Mouse (Mus musculus): Measurements from ENCODE around the gene Gsc2.

The Gsc2 gene

DNA sequence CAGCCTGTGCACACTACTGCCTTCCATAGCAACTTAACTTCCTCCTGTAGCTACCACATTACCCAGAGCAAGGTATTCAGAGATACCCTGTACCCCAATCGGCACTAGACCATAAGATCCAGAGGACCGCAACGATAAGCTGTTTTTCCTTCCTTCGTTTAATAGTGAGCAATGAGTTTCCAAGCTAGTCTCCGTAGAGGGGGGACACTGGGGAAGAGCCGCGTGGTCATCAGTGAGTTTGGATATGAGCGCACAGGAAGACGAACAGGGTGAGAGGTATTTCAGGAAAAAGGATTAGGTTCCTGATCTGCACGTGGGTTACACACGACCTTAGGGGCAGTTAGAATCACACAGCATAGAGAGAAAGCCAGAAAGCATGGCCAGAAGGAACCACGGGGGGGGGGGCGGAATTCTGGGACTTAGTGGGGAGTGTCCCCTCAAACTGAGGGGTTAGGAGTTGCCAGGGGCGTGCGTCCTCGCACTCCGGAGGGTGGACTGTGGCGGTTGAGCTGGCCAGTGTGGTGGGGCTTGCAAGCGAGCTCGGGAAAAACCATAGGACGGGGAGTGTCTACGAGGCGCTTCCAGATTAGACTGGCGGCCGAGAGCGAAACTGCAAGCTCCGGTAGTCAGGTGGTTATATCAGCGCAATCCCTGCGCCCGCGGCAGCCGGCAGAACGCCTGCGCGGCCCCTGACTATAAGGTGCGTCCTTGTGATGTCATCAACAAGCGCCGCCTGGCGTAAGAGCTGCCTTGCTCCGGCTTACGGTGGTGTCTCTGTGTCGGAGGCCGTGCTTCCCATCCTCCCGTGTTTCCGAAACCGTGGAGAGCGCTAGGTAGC, 6.7 kb upstream of the Gsc2 start:
- DNase-seq, result peak; percentile 96

DNA sequence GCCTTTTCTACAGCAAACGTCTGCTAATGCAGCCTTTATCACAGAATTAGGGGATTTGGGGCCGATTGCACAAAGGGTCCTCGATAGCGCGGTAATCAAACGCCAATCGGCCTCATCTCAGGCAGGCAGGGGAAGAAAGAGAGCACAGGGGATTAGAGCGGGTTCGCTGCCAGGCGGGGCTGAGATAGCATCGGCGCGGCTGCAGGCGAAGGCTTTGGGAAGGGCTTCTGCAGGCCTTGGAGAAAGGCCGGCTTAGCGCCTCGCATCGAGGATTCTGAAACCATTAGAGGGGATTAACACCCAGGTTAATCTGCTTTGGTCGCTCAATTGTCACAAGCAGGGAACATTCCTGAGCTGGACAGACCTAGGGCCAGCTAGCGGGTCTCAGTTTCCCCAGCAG, 5.7 kb upstream of the Gsc2 start:
- no peak for DNase-seq

DNA sequence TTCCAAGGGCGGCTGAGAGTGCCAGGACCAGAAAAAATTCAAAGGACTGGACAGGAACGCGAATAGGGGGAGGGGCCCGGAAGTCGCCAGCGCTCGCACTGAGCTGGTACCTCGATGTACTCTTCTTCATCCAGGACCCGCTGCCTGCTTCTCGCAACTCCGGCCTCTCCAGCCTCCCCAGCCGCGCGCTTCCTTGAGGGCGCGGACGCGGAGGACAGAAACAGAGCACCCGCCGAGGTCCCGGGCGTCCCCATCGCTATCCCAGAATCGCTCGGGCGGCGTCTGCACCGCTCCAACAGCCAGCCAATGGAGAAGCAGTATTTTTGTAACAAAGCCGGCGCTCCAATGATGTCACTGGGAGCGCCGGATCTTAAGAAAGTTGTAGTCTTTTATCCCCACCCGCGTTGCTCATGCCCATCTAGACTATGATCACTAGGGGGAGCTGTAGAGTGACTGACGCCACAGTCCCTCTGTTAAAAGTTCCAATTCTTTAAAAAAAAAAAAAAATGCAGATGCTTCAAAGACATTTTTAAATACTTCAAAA, 3.7 kb downstream of the Gsc2 start, which contains the start of gene Ess2:
Ess2 (minus strand) TSS at position 297 of the 544 bp plus-strand sequence.
- peak; percentile 95 for DNase-seq

DNA sequence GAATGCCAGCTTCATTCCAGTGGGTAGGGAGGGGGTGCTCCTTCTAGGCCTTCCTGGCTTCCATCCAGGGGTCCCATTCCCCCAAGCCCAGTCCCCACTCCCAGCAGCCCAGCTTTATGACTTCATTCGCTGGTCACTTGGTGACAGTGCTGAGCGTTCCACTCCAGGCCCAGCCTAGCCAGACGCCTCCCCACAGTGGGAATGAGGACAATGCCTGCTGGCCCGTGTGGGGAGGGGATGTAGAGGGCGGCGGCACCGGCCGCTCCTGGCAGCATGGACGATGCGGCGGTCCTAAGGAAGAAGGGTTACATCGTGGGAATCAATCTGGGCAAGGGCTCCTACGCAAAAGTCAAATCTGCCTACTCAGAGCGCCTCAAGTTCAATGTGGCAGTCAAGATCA, 16.4 kb downstream of the Gsc2 start, which contains the start of the genes Dgcr2 and Tssk2:
Dgcr2 (minus strand) TSS at position 101 of the 400 bp plus-strand sequence.
Tssk2 (plus strand) TSS at position 176 of the 400 bp plus-strand sequence.
- no peak for DNase-seq

DNA sequence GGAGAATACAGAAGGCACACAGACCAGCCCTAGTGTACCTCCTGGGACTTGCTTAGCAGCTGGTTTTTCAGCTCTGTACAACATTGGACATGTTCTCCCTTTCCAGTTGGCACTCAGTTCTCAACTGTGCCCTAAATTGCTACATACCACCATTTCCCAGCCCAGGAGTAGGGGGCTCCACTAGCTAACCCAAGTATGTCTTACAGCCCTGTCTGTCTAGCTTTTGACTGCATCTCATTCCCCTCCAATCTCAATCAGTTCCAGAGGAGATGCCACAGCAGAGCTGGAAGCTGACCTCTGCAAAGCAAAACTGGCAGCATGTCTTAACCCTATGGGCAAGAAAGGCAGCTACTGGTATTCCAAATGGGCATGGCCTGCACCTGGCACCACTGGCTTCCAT, 18.8 kb downstream of the Gsc2 start:
- no peak for DNase-seq

DNA sequence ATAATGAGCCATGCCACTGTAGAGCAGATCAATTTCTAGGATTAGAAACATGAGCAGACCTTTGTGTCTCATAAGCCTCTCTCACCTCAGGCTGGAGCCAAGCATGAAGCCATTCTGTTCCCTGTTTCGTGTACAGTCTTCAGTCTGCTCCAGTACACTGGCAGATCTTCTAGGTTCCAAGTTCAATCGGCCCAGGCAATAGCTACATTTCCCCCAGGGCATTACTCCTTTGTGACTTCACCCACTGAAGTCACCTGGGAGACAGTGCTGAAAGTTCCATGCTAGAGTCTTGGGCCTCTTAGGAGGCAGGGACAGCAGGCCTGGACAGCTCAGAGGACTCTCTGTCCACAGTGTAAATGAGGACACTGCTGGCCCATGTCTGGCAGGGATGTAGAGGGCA, 20.9 kb downstream of the Gsc2 start, which contains the start of gene Tssk1:
Tssk1 (plus strand) TSS at position 301 of the 400 bp plus-strand sequence.
- DNase-seq, result peak; percentile 38

DNA sequence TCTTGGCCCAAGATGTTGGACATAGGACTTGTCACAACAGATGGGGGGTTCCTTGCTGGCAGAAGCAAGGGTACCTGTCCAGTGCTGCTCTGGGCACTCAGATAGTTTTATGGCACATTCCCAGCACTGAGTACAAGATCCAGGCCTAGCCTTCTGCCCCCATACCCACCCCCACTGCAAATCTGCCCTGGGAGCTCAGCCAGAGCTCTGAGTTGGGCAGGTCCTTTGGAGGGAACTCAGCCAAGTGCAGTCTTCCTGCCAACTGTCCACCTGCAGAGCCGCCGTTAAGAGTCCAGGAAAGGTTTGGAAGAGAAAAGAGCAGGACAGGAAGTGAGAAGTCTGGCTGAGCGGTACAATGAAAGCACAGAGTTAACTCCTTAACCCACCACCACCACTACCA, 22.3 kb downstream of the Gsc2 start:
- peak; percentile 93 for DNase-seq

DNA sequence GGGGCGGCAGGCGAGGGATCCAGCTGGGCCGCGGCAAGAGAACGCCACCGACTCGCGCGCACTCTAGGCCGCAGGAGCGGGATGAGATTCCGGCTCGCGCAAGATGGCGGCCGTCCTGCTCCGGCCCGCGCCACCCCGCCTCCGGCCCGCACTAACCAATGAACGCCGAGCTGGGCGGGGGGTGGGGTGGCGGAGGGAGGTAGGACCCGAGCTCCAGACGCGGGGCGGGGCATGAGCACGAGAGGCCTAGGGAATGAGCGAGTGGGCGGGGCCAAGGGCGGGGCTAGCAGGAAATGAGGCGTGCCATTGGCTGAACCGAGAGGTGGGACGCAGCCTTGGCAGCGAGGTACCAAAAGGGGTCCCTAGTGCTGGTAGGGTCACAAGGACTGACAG, 23.3 kb downstream of the Gsc2 start, which contains the start of gene Gm20518:
Gm20518 (minus strand) TSS at position 105 of the 393 bp plus-strand sequence.
- peak; percentile 99 for DNase-seq

DNA sequence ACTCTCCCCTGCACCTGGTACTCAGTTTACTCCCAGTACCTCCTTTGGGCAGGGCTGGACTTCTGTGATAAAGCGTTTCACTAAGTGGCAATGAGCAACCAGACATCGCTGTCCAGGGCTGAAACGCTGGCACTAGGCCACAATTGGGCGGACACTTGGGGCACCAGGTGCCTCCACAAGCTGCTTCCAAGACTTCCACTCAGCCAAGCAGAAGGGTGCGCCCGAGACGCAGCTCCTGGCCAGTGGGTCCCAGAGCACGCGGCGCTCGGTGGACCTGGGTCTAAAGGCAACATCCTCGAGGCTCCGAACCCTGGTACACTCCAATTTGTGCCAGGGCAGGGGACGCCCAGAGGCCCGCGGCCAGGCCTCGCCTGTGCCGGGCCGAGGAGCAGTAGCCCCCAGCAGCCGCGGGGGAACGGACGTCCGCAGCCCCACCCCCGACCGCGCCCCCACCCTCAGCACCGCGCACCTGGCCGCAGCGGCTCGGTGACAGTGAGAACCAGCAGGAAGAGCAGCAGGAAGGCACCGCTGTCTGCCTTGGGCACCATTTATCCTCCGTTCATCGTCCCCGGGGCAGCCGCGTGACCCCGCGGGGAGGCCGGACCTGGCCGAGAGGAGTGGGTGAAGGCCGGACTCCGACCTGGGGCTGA, 23.8 kb downstream of the Gsc2 start:
- peak; percentile 94 for DNase-seq

DNA sequence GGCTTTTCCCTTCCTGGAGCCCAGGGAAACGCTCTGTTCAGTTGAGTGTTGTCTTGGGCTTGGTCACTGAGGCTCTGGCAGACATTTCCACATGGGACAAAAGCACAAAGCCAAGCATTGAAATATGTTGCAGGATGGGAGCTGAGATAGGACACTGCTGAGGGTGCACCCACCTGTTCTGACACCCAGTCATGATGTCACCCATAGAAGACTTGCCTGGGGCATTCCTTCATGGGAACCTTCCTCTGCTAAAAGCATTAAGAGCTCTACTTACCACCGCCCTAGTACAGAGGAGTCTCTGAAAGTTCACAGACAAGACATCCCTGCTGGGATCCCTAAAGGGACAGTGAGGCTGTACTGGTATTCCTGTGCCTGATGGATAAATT, 24.5 kb downstream of the Gsc2 start:
- peak; percentile 61 for DNase-seq

DNA sequence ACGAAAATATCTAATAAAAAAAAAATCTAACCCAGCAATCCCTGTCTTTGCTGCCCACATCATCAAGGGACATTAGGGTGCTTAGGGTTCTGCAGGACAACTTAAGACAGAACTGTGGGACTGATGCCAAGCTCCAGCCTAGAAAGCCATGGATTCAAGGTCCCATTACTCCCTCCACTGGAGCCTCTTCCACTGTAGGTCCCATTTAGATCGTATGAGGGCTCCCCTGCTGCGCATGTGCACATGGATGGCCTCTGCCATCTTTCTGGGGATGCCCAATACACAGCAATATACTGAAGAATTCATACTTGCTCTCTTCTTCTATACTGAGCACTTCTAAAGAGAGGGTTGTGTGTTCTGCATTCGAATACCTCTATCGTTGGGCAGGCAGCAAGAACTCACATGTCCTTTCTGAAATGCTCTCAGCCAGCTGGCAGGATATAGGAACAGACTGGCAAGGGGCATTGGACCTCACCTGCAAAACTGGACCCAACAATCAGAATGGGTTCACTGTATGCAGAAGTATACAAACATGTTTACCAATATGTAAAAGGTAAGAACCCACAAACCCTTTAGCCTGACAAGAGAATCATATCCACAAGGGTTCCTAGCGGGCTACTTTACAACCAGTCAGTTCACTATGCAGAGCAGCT, 25.0 kb downstream of the Gsc2 start:
- DNase-seq, result peak; percentile 67

DNA sequence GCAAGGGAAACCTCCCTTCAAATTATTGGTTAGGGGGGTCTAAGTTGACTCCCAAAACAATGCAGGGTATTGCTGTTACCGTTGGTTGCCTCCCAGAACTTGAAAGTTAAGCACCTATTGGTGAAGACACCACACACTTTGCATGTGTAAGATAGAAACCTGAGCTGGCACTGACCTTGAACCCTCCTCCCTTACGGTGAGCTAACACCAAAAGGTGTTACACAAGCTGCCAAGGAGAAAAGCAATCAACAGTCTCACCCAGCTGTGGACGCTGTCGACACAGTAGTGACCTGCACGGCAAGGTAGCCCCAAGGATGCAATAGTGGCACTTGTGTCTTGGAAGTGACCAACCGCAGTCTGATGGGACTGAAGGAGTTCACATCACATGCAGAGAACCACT, 30.7 kb downstream of the Gsc2 start:
- no peak for DNase-seq

DNA sequence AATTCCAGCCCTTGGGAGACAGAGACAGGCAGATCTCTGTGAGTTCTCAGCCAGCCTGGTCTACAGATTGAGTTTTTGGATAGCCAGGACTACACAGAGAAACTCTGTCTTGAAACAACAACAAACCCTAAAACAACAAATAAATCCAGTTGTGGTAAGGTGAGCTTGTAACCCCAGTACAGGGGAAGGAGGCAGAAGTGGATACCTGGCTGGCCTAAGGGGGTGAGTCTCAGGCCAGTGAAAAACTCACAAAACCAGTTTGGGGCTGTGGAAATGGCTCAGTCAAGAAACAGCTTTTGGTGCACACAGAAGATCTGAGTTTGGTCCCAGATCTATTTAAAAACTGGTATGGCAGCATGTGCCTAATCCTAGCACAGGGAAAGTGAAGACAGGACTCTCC, 32.7 kb downstream of the Gsc2 start:
- DNase-seq, result no peak

DNA sequence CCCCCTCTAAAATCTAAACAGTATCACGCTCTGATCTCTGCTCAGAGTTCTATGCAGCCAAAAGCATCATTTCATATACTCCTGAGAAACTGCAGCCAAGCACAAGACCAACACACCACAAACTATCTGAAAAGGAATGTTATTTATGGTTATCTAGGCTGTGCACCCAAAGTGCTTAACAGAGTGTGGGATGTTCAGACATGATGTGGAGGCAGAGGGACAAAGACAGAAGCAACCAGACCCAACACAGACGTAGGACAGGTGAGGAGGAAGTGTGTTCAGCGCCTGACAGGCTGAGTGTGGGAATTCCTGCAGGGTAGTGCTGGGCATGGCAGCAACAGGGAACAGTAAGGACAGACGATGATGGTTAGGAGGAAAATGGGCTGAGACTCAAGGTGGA, 35.3 kb downstream of the Gsc2 start:
- DNase-seq, result no peak

DNA sequence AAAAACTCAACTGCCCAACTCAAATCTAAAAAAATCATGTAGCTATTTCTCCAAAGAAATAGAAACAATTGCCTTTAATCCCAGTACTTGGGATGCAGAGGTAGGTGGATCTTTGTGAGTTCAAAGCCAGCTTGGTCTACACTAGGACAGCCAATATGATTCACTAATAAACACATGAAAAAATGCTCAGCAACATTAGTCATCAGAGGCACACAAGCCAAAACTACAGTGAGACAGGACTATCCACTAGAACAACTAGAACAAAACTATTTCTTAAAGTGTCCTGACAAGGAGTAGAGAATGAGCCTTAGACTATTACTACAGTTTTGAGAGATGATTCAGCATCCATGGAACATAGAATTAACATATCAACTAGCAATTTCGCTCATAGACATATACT, 38.8 kb downstream of the Gsc2 start:
- DNase-seq, result no peak

DNA sequence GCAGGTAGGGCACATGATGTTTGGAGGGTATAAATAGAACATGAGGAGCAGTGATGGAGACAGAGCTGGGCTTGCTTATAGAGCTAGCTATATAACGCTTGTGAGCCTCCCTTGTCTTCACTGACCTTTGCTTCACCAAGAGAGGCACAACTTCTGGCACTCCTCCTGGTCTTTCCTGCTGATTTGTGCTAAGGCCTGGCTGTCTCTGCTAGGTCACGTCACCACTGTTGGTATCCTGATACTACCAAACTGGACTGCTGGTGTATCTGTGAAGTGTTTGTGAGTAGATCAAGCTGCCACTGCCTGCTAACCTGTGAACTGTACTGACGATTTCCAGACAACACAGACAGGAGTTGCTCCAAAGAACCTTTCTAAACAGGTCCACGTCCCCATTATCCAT, 39.7 kb downstream of the Gsc2 start:
- no peak for DNase-seq

DNA sequence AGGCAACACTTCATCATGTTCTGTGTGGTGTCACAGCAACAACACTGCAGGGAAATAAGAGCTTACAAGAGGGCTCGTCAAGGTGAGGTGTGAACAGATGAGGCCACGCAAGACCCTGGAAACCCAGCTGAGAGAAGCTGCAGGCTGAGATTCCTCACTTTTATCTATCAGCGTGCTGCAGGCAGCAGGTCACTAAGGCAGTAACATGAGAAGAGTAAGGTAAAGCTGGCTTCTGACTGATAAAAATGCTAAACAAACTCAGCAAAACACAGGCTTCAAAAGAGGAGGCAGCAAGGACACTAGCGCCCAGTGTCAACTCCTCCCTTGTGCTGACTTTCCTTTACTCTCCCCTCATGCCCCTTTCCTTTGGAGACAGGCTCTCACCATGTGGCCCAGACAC, 41.9 kb downstream of the Gsc2 start:
- DNase-seq, result no peak

DNA sequence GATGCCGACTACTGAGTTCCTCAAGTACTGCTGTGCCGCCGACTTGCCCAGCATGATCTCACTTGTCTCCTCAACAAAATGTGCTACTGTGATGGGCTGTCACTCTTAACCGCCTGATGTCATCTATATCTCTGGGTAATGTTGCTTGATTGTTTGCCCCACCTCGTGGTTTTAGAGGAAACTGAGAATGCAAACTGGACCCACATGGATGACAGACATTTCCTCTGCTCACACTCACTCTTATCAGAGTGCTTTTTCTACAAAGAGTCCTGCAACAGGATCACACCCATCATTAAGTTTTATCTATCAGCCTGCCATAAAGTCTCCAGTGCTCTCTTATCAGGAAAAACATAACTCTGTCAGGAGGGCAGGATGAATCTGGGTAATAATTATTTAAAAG, 43.6 kb downstream of the Gsc2 start:
- no peak for DNase-seq

DNA sequence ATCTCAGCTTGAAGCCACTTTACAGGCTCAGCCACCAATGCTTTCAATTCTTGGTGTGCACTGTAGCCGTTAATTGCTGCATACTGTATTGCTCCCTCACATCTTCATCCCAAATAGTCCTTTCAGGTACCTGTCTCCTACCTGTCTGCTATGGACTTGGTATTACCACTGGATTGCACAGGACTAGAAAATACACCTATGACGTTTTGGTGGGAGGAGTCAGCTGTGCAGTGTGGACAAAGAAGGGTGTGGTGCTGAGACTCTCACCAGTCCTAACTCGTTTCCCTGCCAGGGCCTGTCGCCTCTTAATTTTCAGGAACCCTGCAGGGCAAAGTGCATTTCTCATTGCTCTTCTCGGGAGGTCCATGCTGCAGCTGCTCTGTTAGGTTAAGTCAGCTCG, 49.1 kb downstream of the Gsc2 start:
- no peak for DNase-seq

DNA sequence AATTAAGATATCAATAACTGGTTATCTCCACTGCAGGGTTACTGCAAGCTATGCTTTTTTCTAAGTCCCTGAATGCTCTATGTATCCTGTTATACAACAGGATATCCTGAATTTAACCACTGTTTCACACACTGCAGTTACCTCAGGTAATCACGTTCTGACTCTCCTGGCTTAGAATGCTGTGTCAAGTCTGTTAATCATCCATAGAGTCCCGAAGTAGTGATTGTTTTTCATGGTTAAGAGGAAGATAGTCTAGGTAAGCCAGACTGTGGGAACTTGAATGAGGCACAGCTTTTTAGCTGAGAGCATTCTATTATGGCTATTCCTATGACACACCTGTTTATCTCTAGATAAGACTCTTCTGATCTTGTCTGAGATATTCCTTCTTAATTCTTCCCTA, 49.6 kb downstream of the Gsc2 start:
- DNase-seq, result no peak

All from cerebellum, adult 9-10 months (tissue).